Mouse (Mus musculus): Measurements from ENCODE around the gene Myl6b. TPM values are rescaled to one million over a fixed set of nuclear protein-coding genes. Genes with fewer than 3 reads are reported as not detected.

The Myl6b gene
- polyA plus RNA-seq, 1 experiment from 2014 or later = 5.3 TPM

GRCm38 (mm10) chr10:128502341-128502740 is 3.9 kb upstream of the Myl6b start:
- Histone ChIP-seq H3K9me3 (replicated peaks; ENCODE audit: control insufficient read depth, low read length, poor library complexity, severe bottlenecking) (no peaks in the 10 kb centered on the region), H3K9ac (ENCODE audit: low read depth, low read length) (no peak overlapping the region), H3K4me3 (ENCODE audit: low read depth, low read length) (no peak overlapping the region), H3K4me2 (ENCODE audit: low read length) (no peak overlapping the region), H3K27me3 (ENCODE audit: control insufficient read depth, insufficient read depth, low read depth, low read length) (no peaks in the 10 kb centered on the region), H3K4me1 (ENCODE audit: control insufficient read depth, insufficient read depth, low read length) (peaks cover 10% of the 10 kb centered on the region), H3K36me3 (ENCODE audit: control insufficient read depth, insufficient read depth, low read length) (no peaks in the 10 kb centered on the region), H3K27ac (ENCODE audit: low read length) (no peak overlapping the region)
- ATAC-seq = no peak
- 78% methylated on average over 5 of the region's 5 CpGs for WGBS

DNA sequence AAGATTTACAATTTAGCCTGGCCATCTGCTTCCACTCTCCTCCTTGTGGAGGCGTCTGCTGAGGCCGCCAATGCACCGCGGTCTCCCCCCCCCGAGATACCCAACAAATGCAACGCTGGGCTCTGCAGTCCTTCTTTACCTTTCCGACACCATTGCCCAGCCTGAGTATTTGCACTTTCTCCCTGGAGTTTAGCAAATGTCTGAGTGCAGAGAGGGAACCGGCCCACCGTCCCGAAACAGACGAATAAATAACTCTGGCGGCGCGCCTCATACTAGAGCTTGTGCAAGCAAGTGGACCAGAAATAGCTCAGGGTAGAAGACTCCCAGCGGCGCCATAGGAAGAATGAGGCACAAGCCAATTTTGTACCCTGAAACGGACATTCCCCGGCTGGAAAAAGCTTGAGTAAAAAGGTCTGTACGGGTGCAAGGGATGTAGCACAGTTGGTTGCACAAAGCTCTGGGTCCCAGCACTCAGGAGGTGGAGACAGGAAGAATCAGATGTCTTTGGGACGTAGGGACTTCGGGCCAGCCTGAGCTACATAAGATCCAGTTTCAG is 709 bp upstream of the Myl6b start:
- 1% methylated on average over 21 of the region's 21 CpGs for WGBS
- ATAC-seq = peak; percentile 28; the same call in 1 of the 2 replicates
- Histone ChIP-seq H3K9ac (ENCODE audit: low read depth, low read length) (peak overlapping the region; percentile 50), H3K36me3 (ENCODE audit: control insufficient read depth, insufficient read depth, low read length) (no peaks in the 10 kb centered on the region), H3K9me3 (replicated peaks; ENCODE audit: control insufficient read depth, low read length, poor library complexity, severe bottlenecking) (no peaks in the 10 kb centered on the region), H3K4me3 (ENCODE audit: low read depth, low read length) (peak overlapping the region; percentile 69), H3K4me1 (ENCODE audit: control insufficient read depth, insufficient read depth, low read length) (peaks cover 15% of the 10 kb centered on the region), H3K4me2 (ENCODE audit: low read length) (peak overlapping the region; percentile 85), H3K27ac (ENCODE audit: low read length) (peak overlapping the region; percentile 76), H3K27me3 (ENCODE audit: control insufficient read depth, insufficient read depth, low read depth, low read length) (no peaks in the 10 kb centered on the region)

DNA sequence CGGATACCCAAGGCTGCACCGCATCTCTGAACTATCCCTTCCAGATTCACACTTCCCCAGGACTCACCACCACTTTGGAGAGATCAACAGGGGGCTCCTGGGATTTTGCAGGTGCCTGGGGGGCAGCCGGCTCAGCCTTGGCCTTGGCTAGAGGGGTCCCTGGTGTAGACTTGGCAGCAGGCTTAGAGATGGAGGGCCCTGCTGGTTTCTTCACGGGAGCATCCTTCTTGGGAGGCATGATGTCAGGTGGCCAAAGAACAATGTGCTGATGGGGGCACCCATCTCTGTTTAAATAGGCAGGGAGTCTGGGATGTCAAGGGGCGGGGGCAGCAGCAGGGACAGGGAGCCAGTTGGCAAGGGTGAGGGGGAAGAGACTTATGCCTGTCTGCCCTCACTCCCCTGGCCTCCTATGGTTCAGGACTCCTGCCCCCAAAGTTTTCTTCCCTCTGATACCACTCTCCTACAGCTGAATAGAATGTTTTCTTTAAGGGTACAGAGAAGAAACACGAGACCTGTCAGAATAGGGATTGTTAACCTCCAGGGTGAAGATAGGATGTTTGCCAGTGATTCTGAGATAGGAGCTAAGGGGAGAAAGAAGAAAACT is 1.2 kb downstream of the Myl6b start:
- H3K4me2 ChIP-seq (ENCODE audit: low read length) = peak overlapping the region; percentile 5; the same call in 1 of the 2 replicates
- H3K27me3 ChIP-seq (ENCODE audit: control insufficient read depth, insufficient read depth, low read depth, low read length) = no peaks in the 10 kb centered on the region
- WGBS = 44% methylated on average over 6 of the region's 6 CpGs
- H3K36me3 ChIP-seq (ENCODE audit: control insufficient read depth, insufficient read depth, low read length) = no peaks in the 10 kb centered on the region
- peaks cover 17% of the 10 kb centered on the region for H3K4me1 ChIP-seq (ENCODE audit: control insufficient read depth, insufficient read depth, low read length)
- H3K9me3 ChIP-seq (replicated peaks; ENCODE audit: control insufficient read depth, low read length, poor library complexity, severe bottlenecking) = no peaks in the 10 kb centered on the region
- ATAC-seq = no peak
- no peak overlapping the region for H3K4me3 ChIP-seq (ENCODE audit: low read depth, low read length)
- no peak overlapping the region for H3K9ac ChIP-seq (ENCODE audit: low read depth, low read length)
- H3K27ac ChIP-seq (ENCODE audit: low read length) = no peak overlapping the region

DNA sequence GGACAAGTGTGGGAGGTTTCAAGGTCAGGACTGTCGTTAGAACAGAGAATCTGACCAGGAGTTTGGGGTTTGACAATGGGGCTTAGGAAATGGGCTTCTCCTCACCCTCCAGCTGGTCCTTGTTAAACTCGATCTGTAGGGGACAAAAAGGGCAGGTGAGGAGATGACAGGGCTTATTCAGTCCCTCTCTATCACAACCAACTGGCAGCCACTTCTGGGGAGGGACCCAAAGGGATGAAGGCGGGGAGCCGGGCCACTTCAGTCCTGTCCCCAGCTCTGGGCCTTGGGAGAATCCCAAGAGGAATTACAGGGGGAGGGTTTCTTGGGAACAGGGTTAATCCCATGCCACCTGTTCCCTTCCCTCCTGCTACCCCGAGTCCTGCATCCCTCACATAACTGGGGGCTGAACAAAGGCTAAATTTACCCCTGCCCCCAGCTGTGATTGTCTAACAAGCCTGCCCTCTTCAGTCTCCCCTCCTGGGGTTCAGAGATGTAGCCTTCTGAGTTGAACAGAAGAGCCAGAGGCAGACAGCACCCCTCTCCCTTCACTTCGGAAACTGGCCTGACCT is 1.9 kb downstream of the Myl6b start:
- ATAC-seq = no peak
- Histone ChIP-seq H3K36me3 (ENCODE audit: control insufficient read depth, insufficient read depth, low read length) (peaks cover 1% of the 10 kb centered on the region; the same call in 1 of the 2 replicates), H3K9ac (ENCODE audit: low read depth, low read length) (0 out of 2 replicates have a peak overlapping the region, but pooled peaks have one; percentile 13), H3K4me1 (ENCODE audit: control insufficient read depth, insufficient read depth, low read length) (peaks cover 24% of the 10 kb centered on the region), H3K4me3 (ENCODE audit: low read depth, low read length) (no peak overlapping the region), H3K27ac (ENCODE audit: low read length) (no peak overlapping the region), H3K27me3 (ENCODE audit: control insufficient read depth, insufficient read depth, low read depth, low read length) (no peaks in the 10 kb centered on the region), H3K9me3 (replicated peaks; ENCODE audit: control insufficient read depth, low read length, poor library complexity, severe bottlenecking) (no peaks in the 10 kb centered on the region), H3K4me2 (ENCODE audit: low read length) (no peak overlapping the region)
- WGBS = 20% methylated on average over 6 of the region's 6 CpGs

DNA sequence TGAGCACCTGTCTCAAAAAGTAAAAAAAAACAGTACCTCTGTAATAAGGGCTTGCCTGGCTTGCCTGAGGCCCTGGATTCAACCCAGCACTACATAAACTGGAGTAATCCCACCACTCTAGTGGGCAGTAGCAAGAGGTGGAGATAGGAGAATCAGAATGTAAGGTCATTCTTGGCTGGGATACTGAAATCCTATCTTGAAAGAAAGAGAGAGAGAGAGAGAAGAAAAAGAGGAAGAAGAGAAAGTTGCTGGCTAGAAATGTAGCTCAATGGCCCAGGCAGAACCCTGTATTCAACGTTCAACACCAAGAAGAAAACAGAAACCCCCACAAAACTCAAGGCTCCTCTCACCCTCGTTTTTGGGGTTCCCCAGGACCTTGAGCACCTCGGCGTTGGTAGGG is 2.6 kb downstream of the Myl6b start:
- 74% methylated on average over 4 of the region's 4 CpGs for WGBS
- Histone ChIP-seq H3K36me3 (ENCODE audit: control insufficient read depth, insufficient read depth, low read length) (peaks cover 8% of the 10 kb centered on the region), H3K27me3 (ENCODE audit: control insufficient read depth, insufficient read depth, low read depth, low read length) (no peaks in the 10 kb centered on the region), H3K4me2 (ENCODE audit: low read length) (no peak overlapping the region), H3K9me3 (replicated peaks; ENCODE audit: control insufficient read depth, low read length, poor library complexity, severe bottlenecking) (no peaks in the 10 kb centered on the region), H3K9ac (ENCODE audit: low read depth, low read length) (no peak overlapping the region), H3K4me3 (ENCODE audit: low read depth, low read length) (no peak overlapping the region), H3K4me1 (ENCODE audit: control insufficient read depth, insufficient read depth, low read length) (peaks cover 31% of the 10 kb centered on the region), H3K27ac (ENCODE audit: low read length) (no peak overlapping the region)
- no peak for ATAC-seq

- Histone ChIP-seq H3K4me2 (ENCODE audit: low read length) (no peak overlapping the region; the same call in 1 of the 2 replicates), H3K4me1 (ENCODE audit: control insufficient read depth, insufficient read depth, low read length) (peaks cover 36% of the 10 kb centered on the region), H3K27me3 (ENCODE audit: control insufficient read depth, insufficient read depth, low read depth, low read length) (no peaks in the 10 kb centered on the region), H3K9ac (ENCODE audit: low read depth, low read length) (no peak overlapping the region), H3K4me3 (ENCODE audit: low read depth, low read length) (no peak overlapping the region), H3K27ac (ENCODE audit: low read length) (no peak overlapping the region), H3K36me3 (ENCODE audit: control insufficient read depth, insufficient read depth, low read length) (peaks cover 11% of the 10 kb centered on the region), H3K9me3 (replicated peaks; ENCODE audit: control insufficient read depth, low read length, poor library complexity, severe bottlenecking) (no peaks in the 10 kb centered on the region)
- WGBS = 79% methylated on average over 2 of the region's 2 CpGs
- ATAC-seq = no peak
These were observed 3.2 kb downstream of the Myl6b start for GRCm38 (mm10) chr10:128495270-128495669.

DNA sequence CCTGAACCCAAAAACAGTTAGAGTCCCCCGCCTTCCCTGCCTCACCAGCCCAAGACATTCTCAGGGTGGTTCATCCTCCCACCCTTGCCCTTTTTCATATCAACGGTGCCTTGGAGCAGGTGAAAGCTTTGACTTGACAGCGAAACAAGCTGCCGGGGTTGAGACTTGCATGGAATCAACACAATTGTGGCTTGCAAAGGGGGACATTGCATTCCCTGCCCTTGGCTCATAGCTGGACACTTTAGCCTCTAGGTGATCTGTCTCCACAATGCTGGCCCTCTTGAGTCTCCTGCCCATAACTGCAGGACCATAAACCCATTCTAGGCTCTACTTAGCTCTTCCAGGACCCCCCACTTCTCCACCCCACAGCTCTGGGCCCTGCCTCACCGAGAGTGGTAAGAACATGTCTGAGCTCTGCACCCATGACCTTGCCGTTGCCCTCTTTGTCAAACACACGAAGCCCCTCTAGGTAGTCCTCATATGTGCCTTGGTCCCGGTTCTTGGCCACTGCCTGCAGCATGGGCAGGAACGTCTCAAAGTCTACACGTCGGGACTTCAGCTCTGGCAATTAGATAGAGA is 3.7 kb downstream of the Myl6b start:
- no peaks in the 10 kb centered on the region for H3K27me3 ChIP-seq (ENCODE audit: control insufficient read depth, insufficient read depth, low read depth, low read length)
- 61% methylated on average over 11 of the region's 11 CpGs for WGBS
- ATAC-seq = no peak
- peak overlapping the region; percentile 77 for H3K4me3 ChIP-seq (ENCODE audit: low read depth, low read length)
- H3K4me1 ChIP-seq (ENCODE audit: control insufficient read depth, insufficient read depth, low read length) = peaks cover 36% of the 10 kb centered on the region
- H3K36me3 ChIP-seq (ENCODE audit: control insufficient read depth, insufficient read depth, low read length) = peaks cover 16% of the 10 kb centered on the region
- H3K9ac ChIP-seq (ENCODE audit: low read depth, low read length) = peak overlapping the region; percentile 81
- no peaks in the 10 kb centered on the region for H3K9me3 ChIP-seq (replicated peaks; ENCODE audit: control insufficient read depth, low read length, poor library complexity, severe bottlenecking)
- peak overlapping the region; percentile 56 for H3K4me2 ChIP-seq (ENCODE audit: low read length)
- H3K27ac ChIP-seq (ENCODE audit: low read length) = peak overlapping the region; percentile 96

- H3K4me1 ChIP-seq (ENCODE audit: control insufficient read depth, insufficient read depth, low read length) = peaks cover 31% of the 10 kb centered on the region
- H3K27me3 ChIP-seq (ENCODE audit: control insufficient read depth, insufficient read depth, low read depth, low read length) = no peaks in the 10 kb centered on the region
- H3K9ac ChIP-seq (ENCODE audit: low read depth, low read length) = peak within 1 kb of the TSS; percentile 85
- H3K9me3 ChIP-seq (replicated peaks; ENCODE audit: control insufficient read depth, low read length, poor library complexity, severe bottlenecking) = no peaks in the 10 kb centered on the region
- H3K4me2 ChIP-seq (ENCODE audit: low read length) = peak within 1 kb of the TSS; percentile 78
- ATAC-seq = peak; percentile 93
- peaks cover 22% of the 10 kb centered on the region for H3K36me3 ChIP-seq (ENCODE audit: control insufficient read depth, insufficient read depth, low read length)
- under 1% methylated on average over 45 of the region's 45 CpGs for WGBS
- peak within 1 kb of the TSS; percentile 96 for H3K27ac ChIP-seq (ENCODE audit: low read length)
- peak within 1 kb of the TSS; percentile 77 for H3K4me3 ChIP-seq (ENCODE audit: low read depth, low read length)
These were observed 4.5 kb downstream of the Myl6b start, which contains the start of gene Myl6 for GRCm38 (mm10) chr10:128493695-128494666. Myl6 (minus strand) TSS chr10:128494145.
